Mouse (Mus musculus): ENCODE results near the gene Rtf1. TPM values are rescaled to one million over a fixed set of nuclear protein-coding genes. Genes with fewer than 3 reads are reported as not detected.

The Rtf1 gene
- polyA plus RNA-seq, 1 experiment from 2014 or later: 53.3 TPM

DNA sequence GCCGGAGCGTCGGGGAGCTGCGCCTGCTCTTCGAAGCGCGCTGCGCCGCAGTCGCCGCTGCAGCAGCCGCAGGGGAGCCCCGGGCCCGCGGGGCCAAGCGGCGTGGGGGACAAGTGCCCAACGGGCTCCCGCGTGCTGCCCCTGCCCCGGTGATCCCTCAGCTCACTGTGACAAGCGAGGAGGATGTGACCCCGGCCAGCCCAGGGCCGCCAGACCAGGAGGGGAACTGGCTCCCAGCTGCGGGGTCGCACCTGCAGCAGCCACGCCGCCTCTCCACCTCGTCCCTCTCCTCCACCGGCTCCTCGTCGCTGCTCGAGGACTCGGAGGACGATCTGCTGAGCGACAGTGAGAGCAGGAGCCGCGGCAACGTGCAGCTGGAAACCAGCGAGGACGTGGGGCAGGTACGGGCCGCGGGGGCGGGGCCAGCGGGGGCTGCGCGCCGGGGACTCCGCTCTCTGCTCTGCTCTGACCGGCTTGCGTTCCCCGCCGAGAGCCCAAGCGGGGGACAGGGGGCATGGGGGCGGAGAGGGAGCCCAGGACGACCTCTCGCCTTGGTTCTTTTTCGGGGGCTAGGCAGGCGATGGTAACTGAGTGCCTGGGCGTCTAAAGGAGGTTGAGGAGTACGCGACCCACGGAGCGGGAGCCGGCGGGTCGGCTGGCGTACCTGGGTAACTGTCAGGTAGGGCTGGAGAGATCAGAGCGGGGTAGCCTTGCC, 67.8 kb downstream of the Rtf1 start:
- Histone ChIP-seq H3K36me3 (ENCODE audit: control insufficient read depth, insufficient read depth, low read length) (no peaks in the 10 kb centered on the region), H3K9me3 (replicated peaks; ENCODE audit: control insufficient read depth, low read length, poor library complexity, severe bottlenecking) (no peaks in the 10 kb centered on the region), H3K4me2 (ENCODE audit: low read length) (peak overlapping the region; percentile 90), H3K27ac (ENCODE audit: low read length) (no peak overlapping the region), H3K9ac (ENCODE audit: low read depth, low read length) (peak overlapping the region; percentile 55), H3K27me3 (ENCODE audit: control insufficient read depth, insufficient read depth, low read depth, low read length) (peaks cover 35% of the 10 kb centered on the region), H3K4me1 (ENCODE audit: control insufficient read depth, insufficient read depth, low read length) (peaks cover 22% of the 10 kb centered on the region), H3K4me3 (ENCODE audit: low read depth, low read length) (peak overlapping the region; percentile 51)
- under 1% methylated on average over 65 of the region's 70 CpGs for WGBS
- ATAC-seq: peak; percentile 54

DNA sequence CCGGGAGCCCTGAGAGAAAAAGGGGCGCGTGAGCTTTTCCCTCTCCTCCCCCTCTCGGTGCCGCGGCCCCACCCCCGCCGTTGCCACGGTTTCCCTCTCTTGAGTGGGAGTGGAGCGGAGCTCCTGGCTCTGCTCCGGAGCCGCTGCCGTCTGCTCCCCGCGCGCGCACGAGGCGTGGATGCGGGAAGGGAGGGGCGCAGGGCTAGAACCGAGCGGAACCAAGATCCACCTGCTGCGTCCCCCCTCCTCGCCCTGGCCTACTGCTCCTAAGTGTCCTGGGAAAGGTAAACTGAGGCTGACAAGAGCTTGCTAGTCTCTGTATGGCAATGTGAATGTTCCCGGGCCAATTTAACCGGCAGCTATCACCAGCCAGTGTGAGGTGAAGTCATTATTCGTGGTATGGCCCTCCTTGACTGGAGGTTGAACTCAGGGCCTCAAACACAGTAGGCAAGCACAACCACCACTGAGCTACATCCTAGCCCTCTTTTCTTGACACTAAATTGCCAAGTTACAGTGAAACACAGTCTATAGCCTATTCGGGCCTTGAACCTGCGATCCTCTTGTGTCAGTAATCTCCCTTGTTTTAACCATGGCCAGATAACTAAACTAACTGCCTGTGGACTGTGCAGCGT, 68.4 kb downstream of the Rtf1 start:
- Histone ChIP-seq H3K4me2 (ENCODE audit: low read length) (peak overlapping the region; percentile 90), H3K27me3 (ENCODE audit: control insufficient read depth, insufficient read depth, low read depth, low read length) (peaks cover 35% of the 10 kb centered on the region), H3K27ac (ENCODE audit: low read length) (no peak overlapping the region), H3K4me1 (ENCODE audit: control insufficient read depth, insufficient read depth, low read length) (peaks cover 22% of the 10 kb centered on the region), H3K4me3 (ENCODE audit: low read depth, low read length) (peak overlapping the region; percentile 51), H3K36me3 (ENCODE audit: control insufficient read depth, insufficient read depth, low read length) (no peaks in the 10 kb centered on the region), H3K9ac (ENCODE audit: low read depth, low read length) (peak overlapping the region; percentile 55; the same call in 1 of the 2 replicates), H3K9me3 (replicated peaks; ENCODE audit: control insufficient read depth, low read length, poor library complexity, severe bottlenecking) (no peaks in the 10 kb centered on the region)
- no peak for ATAC-seq
- WGBS: 7% methylated on average over 24 of the region's 31 CpGs

DNA sequence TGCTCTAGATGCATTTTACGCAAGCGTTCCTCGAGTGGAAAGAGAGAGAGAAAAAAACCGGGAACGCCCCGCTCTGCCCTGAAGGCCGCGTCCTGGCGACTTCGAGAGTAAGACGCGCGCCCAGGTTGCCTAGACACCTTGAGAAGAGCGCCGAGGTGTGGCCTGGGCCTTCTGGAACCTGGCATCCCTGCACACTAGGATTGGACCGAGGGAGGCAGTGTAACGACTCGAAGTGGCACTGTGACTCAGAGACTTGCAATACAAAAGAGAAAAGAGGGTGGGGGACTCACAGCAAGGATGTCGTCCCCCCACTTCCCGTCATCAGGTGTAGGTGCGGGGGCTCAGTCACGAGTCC, 68.9 kb downstream of the Rtf1 start:
- no peak for ATAC-seq
- 6% methylated on average over 22 of the region's 22 CpGs for WGBS
- no peak overlapping the region for H3K27ac ChIP-seq (ENCODE audit: low read length)
- H3K4me2 ChIP-seq (ENCODE audit: low read length): peak overlapping the region; percentile 29; the same call in 1 of the 2 replicates
- H3K4me3 ChIP-seq (ENCODE audit: low read depth, low read length): peak overlapping the region; percentile 8; the same call in 1 of the 2 replicates
- H3K27me3 ChIP-seq (ENCODE audit: control insufficient read depth, insufficient read depth, low read depth, low read length): peaks cover 35% of the 10 kb centered on the region
- H3K36me3 ChIP-seq (ENCODE audit: control insufficient read depth, insufficient read depth, low read length): no peaks in the 10 kb centered on the region
- no peak overlapping the region for H3K9ac ChIP-seq (ENCODE audit: low read depth, low read length)
- peaks cover 22% of the 10 kb centered on the region for H3K4me1 ChIP-seq (ENCODE audit: control insufficient read depth, insufficient read depth, low read length)
- no peaks in the 10 kb centered on the region for H3K9me3 ChIP-seq (replicated peaks; ENCODE audit: control insufficient read depth, low read length, poor library complexity, severe bottlenecking)

DNA sequence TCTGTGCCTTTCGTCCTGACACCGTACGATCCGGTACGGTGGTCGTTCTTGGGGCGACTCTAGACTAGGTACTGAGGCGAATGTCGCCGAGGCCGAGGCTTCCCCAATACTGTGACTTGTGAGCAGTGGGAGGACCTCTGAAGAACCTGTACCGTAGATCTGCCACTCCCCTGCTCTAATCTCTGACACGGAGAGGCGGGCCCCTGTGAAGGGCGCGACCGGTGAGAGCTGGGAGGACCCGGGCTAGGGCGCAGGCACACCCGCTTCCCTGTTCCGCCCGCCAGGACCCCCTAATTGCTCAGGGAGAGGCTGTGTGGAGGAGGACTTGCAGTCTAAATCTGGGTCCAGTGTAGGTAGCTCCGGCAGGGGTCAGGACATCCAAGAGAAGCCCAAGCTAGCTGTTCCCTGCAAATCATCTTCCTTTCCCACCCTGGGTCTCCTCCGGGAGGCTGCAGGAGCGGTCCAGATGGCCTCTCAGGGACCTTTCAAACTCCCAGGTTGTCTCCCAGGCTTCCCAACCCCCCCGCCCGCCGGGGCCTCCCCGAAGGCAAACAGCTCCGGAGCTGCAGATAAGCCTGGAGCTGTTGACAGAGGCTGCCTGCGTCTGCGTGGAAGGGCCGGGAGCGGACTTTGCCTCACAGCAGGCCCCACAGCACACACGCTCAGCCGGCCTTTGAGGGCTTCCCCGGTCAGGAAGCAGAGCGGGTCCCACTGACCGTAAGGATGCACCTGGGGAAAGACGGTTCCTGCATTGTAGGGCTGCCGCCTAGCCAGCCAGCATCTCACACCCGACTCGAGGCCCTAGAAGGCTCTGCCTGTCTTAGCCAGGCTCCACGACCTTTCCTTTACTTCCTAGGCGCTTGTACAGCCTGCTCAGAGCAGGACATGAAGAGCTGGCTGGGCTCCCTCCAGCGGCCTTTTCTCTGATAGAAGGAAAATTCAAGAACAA, 69.6 kb downstream of the Rtf1 start:
- Histone ChIP-seq H3K27ac (ENCODE audit: low read length) (no peak overlapping the region), H3K4me2 (ENCODE audit: low read length) (peak overlapping the region; percentile 31), H3K4me1 (ENCODE audit: control insufficient read depth, insufficient read depth, low read length) (peaks cover 22% of the 10 kb centered on the region), H3K4me3 (ENCODE audit: low read depth, low read length) (peak overlapping the region; percentile 11; the same call in 1 of the 2 replicates), H3K9me3 (replicated peaks; ENCODE audit: control insufficient read depth, low read length, poor library complexity, severe bottlenecking) (no peaks in the 10 kb centered on the region), H3K36me3 (ENCODE audit: control insufficient read depth, insufficient read depth, low read length) (no peaks in the 10 kb centered on the region), H3K27me3 (ENCODE audit: control insufficient read depth, insufficient read depth, low read depth, low read length) (peaks cover 35% of the 10 kb centered on the region), H3K9ac (ENCODE audit: low read depth, low read length) (no peak overlapping the region)
- ATAC-seq: no peak
- 5% methylated on average over 46 of the region's 46 CpGs for WGBS

DNA sequence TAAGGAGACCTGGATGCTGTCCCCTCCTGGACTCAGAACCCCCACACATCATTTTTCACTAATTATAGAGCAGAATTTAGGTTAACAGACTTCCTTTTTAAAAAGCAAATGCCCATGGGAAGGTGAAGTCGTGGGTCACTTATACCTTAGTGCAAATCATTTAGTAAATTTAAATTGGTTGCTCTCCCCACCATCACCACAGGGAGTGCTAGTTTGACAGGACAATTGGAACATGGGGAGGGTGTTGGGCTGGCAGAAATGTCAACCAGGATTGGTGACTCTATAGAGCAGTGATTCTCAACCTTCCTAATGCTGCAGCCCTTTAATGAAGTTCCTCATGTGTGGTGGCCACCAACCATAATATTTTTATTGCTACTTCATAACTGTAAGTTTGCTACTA, 70.4 kb downstream of the Rtf1 start:
- WGBS: 12% methylated on average over 1 of the region's 1 CpGs
- H3K4me1 ChIP-seq (ENCODE audit: control insufficient read depth, insufficient read depth, low read length): peaks cover 22% of the 10 kb centered on the region
- no peaks in the 10 kb centered on the region for H3K36me3 ChIP-seq (ENCODE audit: control insufficient read depth, insufficient read depth, low read length)
- H3K27ac ChIP-seq (ENCODE audit: low read length): no peak overlapping the region
- H3K4me3 ChIP-seq (ENCODE audit: low read depth, low read length): no peak overlapping the region
- H3K9ac ChIP-seq (ENCODE audit: low read depth, low read length): no peak overlapping the region
- peaks cover 33% of the 10 kb centered on the region for H3K27me3 ChIP-seq (ENCODE audit: control insufficient read depth, insufficient read depth, low read depth, low read length)
- no peak overlapping the region for H3K4me2 ChIP-seq (ENCODE audit: low read length)
- ATAC-seq: no peak
- H3K9me3 ChIP-seq (replicated peaks; ENCODE audit: control insufficient read depth, low read length, poor library complexity, severe bottlenecking): no peaks in the 10 kb centered on the region

DNA sequence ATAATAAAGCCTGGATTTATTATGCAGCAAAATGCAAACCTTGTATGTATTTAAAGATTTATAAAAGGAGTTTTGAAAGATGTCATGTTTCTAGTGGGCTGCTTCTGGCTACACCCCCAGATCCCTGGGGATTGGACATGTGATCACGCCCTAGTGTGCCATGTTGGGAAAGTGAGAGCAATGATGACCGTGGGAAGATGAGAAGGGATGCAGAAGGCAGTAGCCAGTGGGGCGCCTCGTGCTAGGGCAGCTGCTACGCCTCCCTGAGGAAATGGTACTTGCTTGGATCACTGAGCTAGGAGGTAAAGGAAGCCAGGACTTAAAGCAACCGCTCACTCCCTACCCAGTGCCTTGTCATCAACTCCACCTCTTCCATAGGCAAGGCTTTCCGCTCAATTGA, 72.7 kb downstream of the Rtf1 start:
- WGBS: 82% methylated on average over 7 of the region's 7 CpGs
- H3K4me1 ChIP-seq (ENCODE audit: control insufficient read depth, insufficient read depth, low read length): peaks cover 14% of the 10 kb centered on the region
- no peaks in the 10 kb centered on the region for H3K36me3 ChIP-seq (ENCODE audit: control insufficient read depth, insufficient read depth, low read length)
- no peak overlapping the region for H3K4me3 ChIP-seq (ENCODE audit: low read depth, low read length)
- H3K9me3 ChIP-seq (replicated peaks; ENCODE audit: control insufficient read depth, low read length, poor library complexity, severe bottlenecking): no peaks in the 10 kb centered on the region
- no peak for ATAC-seq
- no peak overlapping the region for H3K9ac ChIP-seq (ENCODE audit: low read depth, low read length)
- no peak overlapping the region for H3K4me2 ChIP-seq (ENCODE audit: low read length)
- peaks cover 26% of the 10 kb centered on the region for H3K27me3 ChIP-seq (ENCODE audit: control insufficient read depth, insufficient read depth, low read depth, low read length)
- H3K27ac ChIP-seq (ENCODE audit: low read length): no peak overlapping the region

DNA sequence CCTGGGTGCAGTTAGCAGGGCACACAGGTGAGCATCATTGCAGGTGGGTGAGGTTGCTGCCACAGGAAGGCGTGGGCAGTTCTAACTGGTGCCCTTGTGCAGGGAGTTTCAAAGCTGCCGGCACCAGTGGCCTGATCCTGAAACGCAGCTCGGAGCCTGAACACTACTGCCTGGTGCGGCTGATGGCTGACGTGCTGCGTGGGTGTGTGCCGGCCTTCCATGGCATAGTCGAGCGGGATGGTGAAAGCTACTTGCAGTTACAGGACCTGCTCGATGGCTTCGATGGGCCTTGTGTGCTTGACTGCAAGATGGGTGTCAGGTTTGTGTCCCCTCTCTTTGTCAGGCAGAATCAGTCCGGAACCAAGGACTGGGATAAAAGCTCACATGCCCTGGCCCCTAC, 74.4 kb downstream of the Rtf1 start:
- no peak overlapping the region for H3K9ac ChIP-seq (ENCODE audit: low read depth, low read length)
- peaks cover 11% of the 10 kb centered on the region for H3K27me3 ChIP-seq (ENCODE audit: control insufficient read depth, insufficient read depth, low read depth, low read length)
- H3K4me1 ChIP-seq (ENCODE audit: control insufficient read depth, insufficient read depth, low read length): peaks cover 4% of the 10 kb centered on the region
- no peak overlapping the region for H3K4me3 ChIP-seq (ENCODE audit: low read depth, low read length)
- no peak overlapping the region for H3K4me2 ChIP-seq (ENCODE audit: low read length)
- no peaks in the 10 kb centered on the region for H3K9me3 ChIP-seq (replicated peaks; ENCODE audit: control insufficient read depth, low read length, poor library complexity, severe bottlenecking)
- H3K27ac ChIP-seq (ENCODE audit: low read length): no peak overlapping the region
- WGBS: 78% methylated on average over 13 of the region's 13 CpGs
- no peak for ATAC-seq
- H3K36me3 ChIP-seq (ENCODE audit: control insufficient read depth, insufficient read depth, low read length): no peaks in the 10 kb centered on the region

DNA sequence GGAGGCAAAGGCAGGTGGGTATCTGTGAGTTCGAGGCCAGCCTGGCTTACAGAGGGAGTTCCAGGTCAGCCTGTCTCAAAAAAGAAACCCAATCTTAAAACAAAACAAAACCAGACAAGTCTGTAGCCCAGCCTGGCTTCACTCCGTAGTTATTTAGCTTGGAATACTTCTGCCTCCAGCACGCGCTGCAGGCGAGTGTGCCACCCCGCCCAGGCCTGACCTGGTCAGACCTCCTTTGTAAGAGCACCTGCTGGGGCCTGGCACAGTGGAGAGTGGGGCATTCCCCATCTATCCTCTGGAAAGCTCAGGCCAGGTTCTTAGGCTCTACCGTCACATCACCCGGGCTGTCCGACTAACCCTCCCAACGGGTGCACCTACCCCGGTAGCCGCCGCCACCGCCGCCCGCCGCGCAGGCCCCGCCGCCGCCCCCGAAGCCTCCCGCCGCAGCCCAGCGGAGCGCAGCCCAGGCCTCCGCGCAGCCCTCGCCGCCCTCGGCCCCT, 82.8 kb downstream of the Rtf1 start:
- Histone ChIP-seq H3K9ac (ENCODE audit: low read depth, low read length) (peak overlapping the region; percentile 77), H3K27me3 (ENCODE audit: control insufficient read depth, insufficient read depth, low read depth, low read length) (peaks cover 26% of the 10 kb centered on the region), H3K4me3 (ENCODE audit: low read depth, low read length) (peak overlapping the region; percentile 67), H3K4me1 (ENCODE audit: control insufficient read depth, insufficient read depth, low read length) (peaks cover 7% of the 10 kb centered on the region; the same call in 1 of the 2 replicates), H3K27ac (ENCODE audit: low read length) (no peak overlapping the region), H3K36me3 (ENCODE audit: control insufficient read depth, insufficient read depth, low read length) (no peaks in the 10 kb centered on the region), H3K4me2 (ENCODE audit: low read length) (peak overlapping the region; percentile 99), H3K9me3 (replicated peaks; ENCODE audit: control insufficient read depth, low read length, poor library complexity, severe bottlenecking) (no peaks in the 10 kb centered on the region)
- 1% methylated on average over 31 of the region's 31 CpGs for WGBS
- ATAC-seq: peak; percentile 73
